Mouse (Mus musculus) hindbrain, embryonic 16.5 days (tissue): ENCODE data around the gene Slc6a2. TPM values are rescaled to one million over a fixed set of nuclear protein-coding genes. Genes with fewer than 3 reads are reported as not detected.

Source experiments
- ATAC-seq: fragments of 200-750 bp; cut with Nextera tagmentation; 2 replicates; pipeline ENCODE4 v1.8.0; 2017; ENCODE audit warnings: moderate TSS enrichment, moderate library complexity
- H3K27ac ChIP-seq: fragments of 300-500 bp; sonication (generic); 2 replicates; pipeline ENCODE4 v1.5.1; 2014; ENCODE audit warnings: low read depth, mild to moderate bottlenecking, control low read depth, low read length, moderate library complexity
- H3K27me3 ChIP-seq: fragments of 300-500 bp; sonication (generic); replicated peaks from 2 replicates; pipeline ENCODE4 v1.6.1; 2014; ENCODE audit warnings: low read length; ENCODE audit not compliant: control insufficient read depth, insufficient read depth
- H3K36me3 ChIP-seq: fragments of 300-500 bp; sonication (generic); 2 replicates; pipeline ENCODE4 v1.6.1; 2014; ENCODE audit warnings: mild to moderate bottlenecking, low read length, moderate library complexity, mixed read lengths; ENCODE audit not compliant: control insufficient read depth, insufficient read depth
- H3K4me1 ChIP-seq: fragments of 300-500 bp; sonication (generic); 2 replicates; pipeline ENCODE4 v1.6.1; 2014; ENCODE audit warnings: low read depth, low read length; ENCODE audit not compliant: control insufficient read depth, insufficient read depth
- H3K4me2 ChIP-seq: fragments of 300-500 bp; sonication (generic); 2 replicates; pipeline ENCODE4 v1.6.1; 2014; ENCODE audit warnings: mild to moderate bottlenecking, low read length, control low read depth, moderate library complexity
- H3K4me3 ChIP-seq: fragments of 300-500 bp; sonication (generic); 2 replicates; pipeline ENCODE4 v1.5.1; 2014; ENCODE audit warnings: mild to moderate bottlenecking, low read length, control low read depth, moderate library complexity
- H3K9ac ChIP-seq: fragments of 300-500 bp; sonication (generic); 2 replicates; pipeline ENCODE4 v1.6.1; 2014; ENCODE audit warnings: low read depth, mild to moderate bottlenecking, control low read depth, low read length, moderate library complexity
- H3K9me3 ChIP-seq: fragments of 300-500 bp; sonication (generic); 2 replicates; pipeline ENCODE4 v1.6.1; 2014; ENCODE audit warnings: mild to moderate bottlenecking, low read length, moderate library complexity; ENCODE audit not compliant: control insufficient read depth
- WGBS: fragments of 180-500 bp; shearing (Covaris S2); extraction: QIAGEN DNeasy Blood & Tissue Kit; methylation state at CpG from one replicate; pipeline ENCODE4 v1.1.7; 2014; 5-methylcytosine and 5-hydroxymethylcytosine counted together
- polyA plus RNA-seq: library from polyadenylated mRNA; unstranded; fragments of >200 nt; fragmentation: Nextera tagmentation; extraction: Ambion mirVana; gene quantifications from 2 replicates; pipeline ENCODE4 v1.2.1, GENCODE M21; 2015

Slc6a2 gene
- polyA plus RNA-seq, result 2.7 and 5.3 TPM in 2 replicates

DNA sequence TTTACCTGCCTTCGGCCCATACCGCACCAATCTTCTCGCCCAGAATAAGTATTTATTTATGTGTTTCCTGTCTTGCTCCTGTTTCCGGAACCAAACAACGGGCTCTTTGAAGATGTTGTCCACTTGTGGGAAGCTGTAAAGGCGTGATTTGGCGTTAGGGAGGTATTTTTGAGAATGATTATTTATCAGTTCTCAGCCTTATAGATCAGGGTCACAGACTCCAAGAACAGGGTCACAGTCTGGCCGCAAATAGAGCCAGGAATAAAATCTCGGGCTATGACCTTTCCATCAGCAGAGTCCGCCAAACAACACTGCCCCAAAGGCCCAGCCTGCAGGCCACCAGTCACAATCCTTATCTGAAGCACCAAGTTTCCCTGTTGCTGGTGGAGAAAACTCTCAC lies at the start of gene Slc6a2:
Slc6a2 (plus strand) TSS at position 301 of the 400 bp plus-strand sequence.
- Histone ChIP-seq H3K36me3 (no peaks in the 10 kb centered on the region), H3K4me3 (peak within 1 kb of the TSS; percentile 49), H3K27me3 (peaks cover 32% of the 10 kb centered on the region), H3K27ac (no peak within 1 kb of the TSS), H3K9ac (peak within 1 kb of the TSS; percentile 59), H3K4me1 (peaks cover 7% of the 10 kb centered on the region), H3K9me3 (no peaks in the 10 kb centered on the region), H3K4me2 (peak within 1 kb of the TSS; percentile 94)
- ATAC-seq, result no peak
- WGBS, result 77% methylated on average over 10 of the region's 10 CpGs

- H3K36me3 ChIP-seq, result no peaks in the 10 kb centered on the region
- H3K9ac ChIP-seq, result no peak overlapping the region
- ATAC-seq, result no peak
- H3K9me3 ChIP-seq, result no peaks in the 10 kb centered on the region
- no peaks in the 10 kb centered on the region for H3K27me3 ChIP-seq
- WGBS, result 92% methylated on average over 3 of the region's 3 CpGs
- no peak overlapping the region for H3K4me3 ChIP-seq
- no peaks in the 10 kb centered on the region for H3K4me1 ChIP-seq
- H3K27ac ChIP-seq, result no peak overlapping the region
- no peak overlapping the region for H3K4me2 ChIP-seq
Measured at GRCm38 (mm10) chr8:92911477-92911876, 48.4 kb upstream of the Slc6a2 start.

DNA sequence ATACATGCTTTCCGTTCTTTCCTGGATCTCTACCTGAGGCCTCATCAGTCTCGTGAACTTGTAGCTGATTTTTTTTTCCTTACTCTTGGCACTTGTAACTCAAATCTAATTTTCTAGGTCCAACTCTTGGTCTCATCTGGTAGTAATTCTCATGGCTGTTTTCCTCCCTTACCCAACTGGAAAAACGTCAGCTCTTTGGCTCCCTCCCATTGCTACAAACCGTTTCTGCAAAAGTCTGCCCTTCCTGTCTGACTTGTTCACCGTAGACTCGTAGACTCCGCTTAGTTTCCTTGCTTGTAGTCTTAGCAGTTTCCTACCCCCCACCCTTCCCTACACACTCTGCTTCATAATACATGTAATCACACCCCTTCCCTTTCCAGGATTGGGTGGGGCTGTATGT lies 46.5 kb upstream of the Slc6a2 start:
- Histone ChIP-seq H3K4me2 (no peak overlapping the region), H3K9ac (no peak overlapping the region), H3K4me1 (no peaks in the 10 kb centered on the region), H3K4me3 (no peak overlapping the region), H3K9me3 (no peaks in the 10 kb centered on the region), H3K36me3 (no peaks in the 10 kb centered on the region), H3K27ac (no peak overlapping the region), H3K27me3 (no peaks in the 10 kb centered on the region)
- 86% methylated on average over 7 of the region's 7 CpGs for WGBS
- no peak for ATAC-seq

- H3K9ac ChIP-seq, result no peak overlapping the region
- no peak overlapping the region for H3K4me2 ChIP-seq
- H3K4me1 ChIP-seq, result no peaks in the 10 kb centered on the region
- ATAC-seq, result no peak
- H3K4me3 ChIP-seq, result no peak overlapping the region
- no peaks in the 10 kb centered on the region for H3K27me3 ChIP-seq
- H3K9me3 ChIP-seq, result no peaks in the 10 kb centered on the region
- WGBS, result 82% methylated on average over 3 of the region's 3 CpGs
- no peaks in the 10 kb centered on the region for H3K36me3 ChIP-seq
- H3K27ac ChIP-seq, result no peak overlapping the region
Measured at GRCm38 (mm10) chr8:92916082-92916481, 43.8 kb upstream of the Slc6a2 start.

DNA sequence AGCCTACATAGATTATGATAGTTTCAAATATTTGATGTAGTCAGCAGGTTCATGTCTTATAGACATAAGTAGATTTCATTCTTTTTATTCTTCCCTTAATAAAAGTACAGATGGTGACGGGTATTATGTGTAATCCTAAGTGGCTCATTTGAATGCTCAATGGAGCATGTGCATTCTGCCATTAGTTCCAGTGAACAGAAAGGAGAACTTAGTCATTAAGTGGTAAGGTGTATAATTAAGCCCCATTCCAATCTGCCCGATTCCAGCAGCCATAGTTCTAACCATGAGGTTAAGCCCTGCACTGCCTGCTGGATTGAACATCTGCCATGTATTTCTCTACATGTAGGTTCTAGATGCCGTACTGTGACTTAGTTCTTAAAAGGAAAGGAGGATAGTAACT lies 38.1 kb upstream of the Slc6a2 start:
- no peaks in the 10 kb centered on the region for H3K9me3 ChIP-seq
- H3K4me3 ChIP-seq, result no peak overlapping the region
- H3K27me3 ChIP-seq, result no peaks in the 10 kb centered on the region
- no peak overlapping the region for H3K9ac ChIP-seq
- 75% methylated on average over 3 of the region's 3 CpGs for WGBS
- ATAC-seq, result no peak
- no peaks in the 10 kb centered on the region for H3K36me3 ChIP-seq
- H3K4me1 ChIP-seq, result no peaks in the 10 kb centered on the region
- no peak overlapping the region for H3K4me2 ChIP-seq
- H3K27ac ChIP-seq, result no peak overlapping the region

- no peaks in the 10 kb centered on the region for H3K4me1 ChIP-seq
Measured at GRCm38 (mm10) chr8:92928986-92929385, 30.9 kb upstream of the Slc6a2 start.

GRCm38 (mm10) chr8:92938056-92938455 lies 21.8 kb upstream of the Slc6a2 start:
- 78% methylated on average over 4 of the region's 4 CpGs for WGBS
- H3K9ac ChIP-seq, result no peak overlapping the region
- no peaks in the 10 kb centered on the region for H3K4me1 ChIP-seq
- H3K27ac ChIP-seq, result no peak overlapping the region
- no peak for ATAC-seq
- H3K36me3 ChIP-seq, result no peaks in the 10 kb centered on the region
- H3K4me2 ChIP-seq, result no peak overlapping the region
- no peaks in the 10 kb centered on the region for H3K27me3 ChIP-seq
- no peak overlapping the region for H3K4me3 ChIP-seq
- H3K9me3 ChIP-seq, result no peaks in the 10 kb centered on the region

More at GRCm38 (mm10) chr8:92928986-92929385, 30.9 kb upstream of the Slc6a2 start:
- no peaks in the 10 kb centered on the region for H3K27me3 ChIP-seq
- H3K9me3 ChIP-seq, result no peaks in the 10 kb centered on the region
- no peaks in the 10 kb centered on the region for H3K36me3 ChIP-seq
- no peak overlapping the region for H3K9ac ChIP-seq
- 69% methylated on average over 4 of the region's 4 CpGs for WGBS
- ATAC-seq, result no peak
- H3K4me2 ChIP-seq, result no peak overlapping the region
- no peak overlapping the region for H3K27ac ChIP-seq
- H3K4me3 ChIP-seq, result no peak overlapping the region

- WGBS, result 79% methylated on average over 4 of the region's 4 CpGs
- Histone ChIP-seq H3K27me3 (no peaks in the 10 kb centered on the region), H3K27ac (no peak overlapping the region), H3K4me2 (no peak overlapping the region), H3K4me3 (no peak overlapping the region), H3K4me1 (no peaks in the 10 kb centered on the region), H3K9ac (no peak overlapping the region), H3K36me3 (no peaks in the 10 kb centered on the region), H3K9me3 (no peaks in the 10 kb centered on the region)
- ATAC-seq, result no peak
Measured at GRCm38 (mm10) chr8:92949071-92949470, 10.8 kb upstream of the Slc6a2 start.

DNA sequence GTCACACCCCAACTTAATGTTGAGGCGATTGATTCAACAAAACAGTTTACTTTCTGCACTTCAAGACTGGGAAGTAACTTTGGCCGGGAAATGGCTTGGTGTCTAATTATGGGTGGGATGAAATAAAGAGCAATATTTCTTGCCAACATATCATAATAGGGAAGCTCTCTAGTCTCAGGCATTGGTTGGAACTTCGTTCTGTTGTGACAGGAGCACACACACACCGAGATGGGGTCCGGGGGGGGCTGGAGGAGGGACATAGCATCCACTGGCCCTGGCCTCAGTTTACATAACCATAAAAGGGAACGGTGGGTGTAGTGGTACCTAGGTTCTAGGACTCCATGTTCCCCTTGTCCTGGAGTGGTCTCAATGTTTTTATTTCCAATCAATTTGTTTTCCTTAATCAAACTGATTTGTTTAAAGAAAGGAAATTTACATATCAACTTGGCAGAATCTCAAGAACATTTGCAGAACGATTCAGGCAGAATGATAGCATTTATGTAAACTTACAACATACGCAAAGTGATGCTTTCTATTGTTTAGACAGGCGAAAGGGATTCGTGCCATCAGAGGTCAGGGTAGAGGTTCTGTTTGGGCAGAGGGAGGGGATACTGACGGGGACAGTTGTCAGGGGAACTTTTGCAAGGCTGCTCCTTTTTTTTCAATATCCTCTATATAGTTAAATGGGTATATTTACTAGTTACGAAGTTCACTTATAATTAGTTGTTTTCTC lies 9.1 kb upstream of the Slc6a2 start:
- no peak overlapping the region for H3K9ac ChIP-seq
- no peaks in the 10 kb centered on the region for H3K9me3 ChIP-seq
- H3K4me2 ChIP-seq, result no peak overlapping the region
- no peaks in the 10 kb centered on the region for H3K27me3 ChIP-seq
- no peak overlapping the region for H3K27ac ChIP-seq
- H3K36me3 ChIP-seq, result no peaks in the 10 kb centered on the region
- no peak overlapping the region for H3K4me3 ChIP-seq
- WGBS, result 78% methylated on average over 12 of the region's 12 CpGs
- ATAC-seq, result no peak
- no peaks in the 10 kb centered on the region for H3K4me1 ChIP-seq
